Mouse (Mus musculus): ENCODE measurements at regions not wholly inside any gene's neighbourhood (a gene's known extent, or its start where the extent isn't known, plus 50 kb on each side); places are given as distances from the start of the nearest gene placed in this dataset.

DNA sequence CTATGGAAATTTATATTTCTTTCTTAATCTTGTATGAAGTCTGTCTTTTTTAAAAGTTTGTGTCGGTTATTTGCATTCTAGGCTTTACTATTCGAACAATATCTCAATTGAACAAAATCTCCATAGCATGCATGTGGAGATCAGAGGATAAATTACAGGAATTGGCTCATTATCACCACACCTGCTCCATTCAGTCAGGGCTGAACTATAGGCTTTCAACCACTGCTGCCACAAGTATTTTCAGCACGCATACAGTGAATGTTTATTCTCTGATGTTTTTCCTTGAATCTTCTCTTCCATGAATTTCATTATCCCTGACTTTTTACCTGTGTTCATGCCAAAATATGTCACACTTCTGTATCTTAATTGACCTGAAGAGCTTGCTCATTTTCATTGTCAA lies 207.2 kb downstream of the Etv1 start:
- Histone ChIP-seq H3K9me3 (ENCODE audit: control insufficient read depth, low read length) (no peaks in the 10 kb centered on the region), H3K4me2 (ENCODE audit: low read depth, low read length) (no peak overlapping the region), H3K36me3 (ENCODE audit: control insufficient read depth, insufficient read depth, low read length) (no peaks in the 10 kb centered on the region), H3K27ac (ENCODE audit: low read length) (no peak overlapping the region), H3K27me3 (replicated peaks; ENCODE audit: control insufficient read depth, insufficient read depth, low read length) (no peaks in the 10 kb centered on the region), H3K4me3 (ENCODE audit: low read length) (no peak overlapping the region), H3K4me1 (ENCODE audit: control insufficient read depth, insufficient read depth, low read length) (no peaks in the 10 kb centered on the region), H3K9ac (ENCODE audit: low read depth, low read length) (no peak overlapping the region)
- 88% methylated on average over 3 of the region's 3 CpGs for WGBS
- ATAC-seq, result no peak

DNA sequence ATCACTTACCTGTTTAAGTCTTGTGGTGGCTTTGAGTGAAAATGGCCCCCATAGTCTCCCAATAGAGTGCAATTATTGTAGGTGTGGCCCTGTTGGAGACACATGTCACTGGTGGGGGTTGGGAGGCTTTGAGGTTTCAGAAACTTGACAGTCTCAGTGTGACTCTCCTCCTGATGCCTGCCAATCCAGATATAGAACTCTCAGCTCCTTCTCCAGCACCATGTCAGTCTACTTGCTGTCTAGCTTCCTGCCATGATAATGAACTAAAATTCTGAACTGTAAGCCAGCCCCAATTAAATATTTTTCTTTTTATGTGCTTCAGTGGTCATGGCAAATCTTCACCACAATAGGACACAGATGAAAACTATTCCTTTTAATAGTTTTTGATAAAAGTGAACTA lies 208.1 kb downstream of the Etv1 start:
- H3K27me3 ChIP-seq (replicated peaks; ENCODE audit: control insufficient read depth, insufficient read depth, low read length), result no peaks in the 10 kb centered on the region
- H3K9me3 ChIP-seq (ENCODE audit: control insufficient read depth, low read length), result no peaks in the 10 kb centered on the region
- no peak for ATAC-seq
- no peak overlapping the region for H3K4me2 ChIP-seq (ENCODE audit: low read depth, low read length)
- no peaks in the 10 kb centered on the region for H3K4me1 ChIP-seq (ENCODE audit: control insufficient read depth, insufficient read depth, low read length)
- no peaks in the 10 kb centered on the region for H3K36me3 ChIP-seq (ENCODE audit: control insufficient read depth, insufficient read depth, low read length)
- H3K4me3 ChIP-seq (ENCODE audit: low read length), result no peak overlapping the region
- no peak overlapping the region for H3K27ac ChIP-seq (ENCODE audit: low read length)
- no peak overlapping the region for H3K9ac ChIP-seq (ENCODE audit: low read depth, low read length)

DNA sequence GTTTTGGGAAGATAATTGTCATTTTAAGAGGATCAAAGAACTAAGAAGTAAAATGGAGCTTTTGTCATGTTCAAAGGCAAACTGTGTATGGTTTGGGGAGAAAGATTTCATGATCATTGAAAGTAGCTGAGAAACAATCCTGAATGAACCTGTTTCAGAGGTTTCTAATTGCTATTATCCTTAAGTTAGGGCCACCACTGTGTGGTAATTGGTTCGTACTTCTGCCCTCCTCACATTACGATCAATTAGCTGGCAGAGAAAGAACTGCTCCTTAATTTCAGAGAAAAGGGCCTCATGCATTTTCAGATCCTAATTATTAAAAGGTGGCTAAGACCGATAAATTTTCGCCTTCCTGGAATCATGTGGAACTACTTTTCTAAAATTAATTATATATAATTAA lies 208.6 kb downstream of the Etv1 start:
- Histone ChIP-seq H3K4me3 (ENCODE audit: low read length) (no peak overlapping the region), H3K9ac (ENCODE audit: low read depth, low read length) (no peak overlapping the region), H3K4me1 (ENCODE audit: control insufficient read depth, insufficient read depth, low read length) (no peaks in the 10 kb centered on the region), H3K27ac (ENCODE audit: low read length) (no peak overlapping the region), H3K27me3 (replicated peaks; ENCODE audit: control insufficient read depth, insufficient read depth, low read length) (no peaks in the 10 kb centered on the region), H3K36me3 (ENCODE audit: control insufficient read depth, insufficient read depth, low read length) (no peaks in the 10 kb centered on the region), H3K4me2 (ENCODE audit: low read depth, low read length) (no peak overlapping the region), H3K9me3 (ENCODE audit: control insufficient read depth, low read length) (no peaks in the 10 kb centered on the region)
- WGBS, result 85% methylated on average over 4 of the region's 4 CpGs
- ATAC-seq, result no peak

DNA sequence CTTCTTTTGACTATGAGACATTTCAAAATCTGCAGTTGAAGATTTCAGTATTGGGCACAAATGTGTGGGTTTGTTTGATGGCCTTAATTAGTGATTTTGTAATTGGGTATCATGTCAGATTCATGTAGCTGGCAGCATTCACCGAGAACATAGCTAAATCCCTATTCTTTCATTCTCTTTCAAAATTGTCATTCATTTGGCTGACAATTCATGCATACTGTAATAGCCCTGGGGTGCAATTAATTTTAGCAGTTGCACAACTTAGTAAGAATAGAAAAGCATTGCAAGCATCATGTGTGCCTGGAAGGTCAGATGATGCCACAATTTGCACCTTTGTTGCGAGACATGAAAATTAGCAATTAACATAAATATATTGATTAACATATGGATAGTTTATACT lies 248.0 kb downstream of the Etv1 start:
- WGBS, result 86% methylated on average over 2 of the region's 2 CpGs
- Histone ChIP-seq H3K27me3 (replicated peaks; ENCODE audit: control insufficient read depth, insufficient read depth, low read length) (no peaks in the 10 kb centered on the region), H3K4me2 (ENCODE audit: low read depth, low read length) (no peak overlapping the region), H3K9me3 (ENCODE audit: control insufficient read depth, low read length) (no peaks in the 10 kb centered on the region), H3K4me3 (ENCODE audit: low read length) (no peak overlapping the region), H3K4me1 (ENCODE audit: control insufficient read depth, insufficient read depth, low read length) (no peaks in the 10 kb centered on the region), H3K27ac (ENCODE audit: low read length) (no peak overlapping the region), H3K36me3 (ENCODE audit: control insufficient read depth, insufficient read depth, low read length) (no peaks in the 10 kb centered on the region), H3K9ac (ENCODE audit: low read depth, low read length) (no peak overlapping the region)
- no peak for ATAC-seq

DNA sequence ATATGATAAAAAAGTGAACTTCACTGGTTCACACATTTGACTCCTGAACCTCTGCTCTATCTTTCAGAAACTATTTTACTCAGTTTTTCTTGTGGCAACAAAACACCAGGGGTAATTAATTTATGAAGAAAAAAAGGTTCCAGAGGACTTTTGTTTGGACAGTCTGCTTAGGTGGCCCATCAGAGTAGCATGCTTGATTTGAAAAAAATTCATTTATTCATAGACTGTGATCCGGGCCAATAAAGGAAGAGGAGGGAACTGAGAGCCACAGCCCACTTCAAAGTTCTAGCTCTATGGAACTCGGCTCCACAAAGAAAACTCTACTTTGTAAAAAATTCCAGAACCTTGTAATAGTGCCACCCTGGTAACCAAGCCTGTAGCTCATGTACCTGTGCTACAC lies 248.8 kb downstream of the Etv1 start:
- Histone ChIP-seq H3K27me3 (replicated peaks; ENCODE audit: control insufficient read depth, insufficient read depth, low read length) (no peaks in the 10 kb centered on the region), H3K27ac (ENCODE audit: low read length) (no peak overlapping the region), H3K36me3 (ENCODE audit: control insufficient read depth, insufficient read depth, low read length) (no peaks in the 10 kb centered on the region), H3K4me3 (ENCODE audit: low read length) (no peak overlapping the region), H3K4me1 (ENCODE audit: control insufficient read depth, insufficient read depth, low read length) (no peaks in the 10 kb centered on the region), H3K9me3 (ENCODE audit: control insufficient read depth, low read length) (no peaks in the 10 kb centered on the region), H3K9ac (ENCODE audit: low read depth, low read length) (no peak overlapping the region), H3K4me2 (ENCODE audit: low read depth, low read length) (no peak overlapping the region)
- ATAC-seq, result no peak
- 84% methylated on average over 2 of the region's 2 CpGs for WGBS

DNA sequence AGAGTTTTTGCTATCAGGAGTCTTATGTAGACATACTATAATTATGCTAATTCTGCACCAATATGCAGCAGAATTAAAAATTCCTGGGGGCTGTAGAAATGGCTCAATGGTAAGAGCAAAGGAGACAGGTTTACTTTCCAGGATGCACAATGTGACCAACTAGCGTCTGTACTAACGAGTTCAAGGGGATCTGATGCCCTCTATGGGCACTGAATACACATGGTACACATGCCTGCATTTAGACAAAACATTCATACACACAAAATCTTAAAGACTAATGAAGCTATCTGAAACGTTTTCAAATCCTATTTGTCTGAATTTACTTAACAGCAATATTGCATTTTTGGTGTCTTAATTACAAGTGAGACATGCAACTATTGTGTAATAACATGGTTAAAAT lies 254.8 kb downstream of the Etv1 start:
- no peaks in the 10 kb centered on the region for H3K36me3 ChIP-seq (ENCODE audit: control insufficient read depth, insufficient read depth, low read length)
- H3K27me3 ChIP-seq (replicated peaks; ENCODE audit: control insufficient read depth, insufficient read depth, low read length), result no peaks in the 10 kb centered on the region
- H3K9ac ChIP-seq (ENCODE audit: low read depth, low read length), result no peak overlapping the region
- H3K4me1 ChIP-seq (ENCODE audit: control insufficient read depth, insufficient read depth, low read length), result no peaks in the 10 kb centered on the region
- no peak overlapping the region for H3K4me2 ChIP-seq (ENCODE audit: low read depth, low read length)
- no peaks in the 10 kb centered on the region for H3K9me3 ChIP-seq (ENCODE audit: control insufficient read depth, low read length)
- no peak for ATAC-seq
- H3K27ac ChIP-seq (ENCODE audit: low read length), result no peak overlapping the region
- 84% methylated on average over 3 of the region's 3 CpGs for WGBS
- no peak overlapping the region for H3K4me3 ChIP-seq (ENCODE audit: low read length)

DNA sequence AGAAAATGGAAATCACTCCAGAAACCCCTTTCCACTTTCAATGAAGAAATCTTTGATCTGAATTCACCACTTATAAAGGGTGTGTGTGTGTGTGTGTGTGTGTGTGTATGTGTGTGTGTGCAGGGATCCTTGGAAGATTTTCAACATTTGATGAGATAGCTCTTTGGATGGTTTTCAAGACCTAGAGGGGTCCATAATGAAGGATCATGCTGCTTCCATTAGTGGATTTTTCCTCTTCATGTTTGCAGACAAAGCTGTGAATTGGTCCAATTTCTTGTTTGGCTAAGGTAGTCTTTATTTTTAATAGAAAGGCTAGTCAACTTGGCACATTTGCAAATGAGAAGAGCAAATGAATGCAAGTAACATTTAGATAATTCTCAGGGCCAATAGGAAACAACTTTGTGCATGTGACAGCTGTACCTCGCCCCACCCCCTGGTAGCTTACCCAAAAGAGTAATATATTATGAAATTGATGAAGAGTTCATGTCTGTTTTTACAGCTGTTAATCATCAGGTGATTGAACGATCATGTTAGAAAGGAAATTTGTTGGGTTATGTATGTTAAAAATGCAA lies 257.4 kb downstream of the Etv1 start:
- no peak for ATAC-seq
- 88% methylated on average over 2 of the region's 2 CpGs for WGBS

DNA sequence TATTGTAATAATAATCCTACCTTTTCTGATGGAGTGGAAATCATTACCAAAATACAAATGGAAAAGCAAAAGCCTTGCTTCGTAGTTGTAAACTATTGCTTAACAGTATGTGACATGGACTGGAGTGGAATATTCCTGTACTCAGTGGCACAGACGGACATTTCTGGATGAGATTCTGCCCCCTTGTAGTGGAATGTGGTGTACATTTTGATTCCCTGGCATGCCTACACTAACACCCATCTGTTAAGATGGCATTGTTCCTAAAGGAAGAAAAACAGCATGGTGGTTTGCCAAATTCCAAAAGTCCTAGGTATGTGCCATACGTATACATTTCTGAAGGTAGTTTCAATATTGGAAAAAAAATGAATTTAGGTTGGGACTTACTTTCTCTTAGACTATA lies 258.9 kb downstream of the Etv1 start:
- Histone ChIP-seq H3K27ac (ENCODE audit: low read length) (no peak overlapping the region), H3K36me3 (ENCODE audit: control insufficient read depth, insufficient read depth, low read length) (no peaks in the 10 kb centered on the region), H3K9me3 (ENCODE audit: control insufficient read depth, low read length) (no peaks in the 10 kb centered on the region), H3K4me1 (ENCODE audit: control insufficient read depth, insufficient read depth, low read length) (no peaks in the 10 kb centered on the region), H3K27me3 (replicated peaks; ENCODE audit: control insufficient read depth, insufficient read depth, low read length) (no peaks in the 10 kb centered on the region), H3K4me2 (ENCODE audit: low read depth, low read length) (no peak overlapping the region), H3K4me3 (ENCODE audit: low read length) (no peak overlapping the region), H3K9ac (ENCODE audit: low read depth, low read length) (no peak overlapping the region)
- 82% methylated on average over 3 of the region's 3 CpGs for WGBS
- no peak for ATAC-seq

More for the DNA sequence above, 257.4 kb downstream of the Etv1 start:
- no peaks in the 10 kb centered on the region for H3K4me1 ChIP-seq (ENCODE audit: control insufficient read depth, insufficient read depth, low read length)
- no peaks in the 10 kb centered on the region for H3K27me3 ChIP-seq (replicated peaks; ENCODE audit: control insufficient read depth, insufficient read depth, low read length)
- no peak overlapping the region for H3K4me2 ChIP-seq (ENCODE audit: low read depth, low read length)
- H3K9ac ChIP-seq (ENCODE audit: low read depth, low read length), result no peak overlapping the region
- H3K27ac ChIP-seq (ENCODE audit: low read length), result no peak overlapping the region
- H3K36me3 ChIP-seq (ENCODE audit: control insufficient read depth, insufficient read depth, low read length), result no peaks in the 10 kb centered on the region
- H3K9me3 ChIP-seq (ENCODE audit: control insufficient read depth, low read length), result no peaks in the 10 kb centered on the region
- H3K4me3 ChIP-seq (ENCODE audit: low read length), result no peak overlapping the region

DNA sequence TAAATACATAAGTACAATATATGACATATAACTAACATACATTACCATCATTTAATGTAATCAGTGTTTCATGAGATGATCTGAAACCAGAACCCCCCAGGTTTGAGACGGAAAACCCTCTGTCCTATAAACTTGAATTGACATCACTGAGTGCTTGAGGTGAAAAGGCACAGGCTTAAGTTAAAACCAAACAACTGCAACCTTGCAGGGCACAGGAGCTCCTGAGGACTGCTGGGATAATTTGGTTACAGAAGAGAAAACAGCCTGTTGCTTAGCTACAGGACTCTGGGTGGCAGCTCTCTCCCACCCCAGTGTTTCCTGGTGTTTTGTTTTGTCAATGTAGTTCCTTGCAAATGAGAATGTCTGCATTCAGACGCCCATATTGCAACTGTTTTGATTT lies 259.5 kb downstream of the Etv1 start:
- 34% methylated on average over 2 of the region's 2 CpGs for WGBS
- Histone ChIP-seq H3K4me3 (ENCODE audit: low read length) (no peak overlapping the region), H3K4me2 (ENCODE audit: low read depth, low read length) (no peak overlapping the region), H3K4me1 (ENCODE audit: control insufficient read depth, insufficient read depth, low read length) (no peaks in the 10 kb centered on the region), H3K9me3 (ENCODE audit: control insufficient read depth, low read length) (no peaks in the 10 kb centered on the region), H3K36me3 (ENCODE audit: control insufficient read depth, insufficient read depth, low read length) (no peaks in the 10 kb centered on the region), H3K27me3 (replicated peaks; ENCODE audit: control insufficient read depth, insufficient read depth, low read length) (no peaks in the 10 kb centered on the region), H3K9ac (ENCODE audit: low read depth, low read length) (no peak overlapping the region), H3K27ac (ENCODE audit: low read length) (no peak overlapping the region)
- ATAC-seq, result no peak

DNA sequence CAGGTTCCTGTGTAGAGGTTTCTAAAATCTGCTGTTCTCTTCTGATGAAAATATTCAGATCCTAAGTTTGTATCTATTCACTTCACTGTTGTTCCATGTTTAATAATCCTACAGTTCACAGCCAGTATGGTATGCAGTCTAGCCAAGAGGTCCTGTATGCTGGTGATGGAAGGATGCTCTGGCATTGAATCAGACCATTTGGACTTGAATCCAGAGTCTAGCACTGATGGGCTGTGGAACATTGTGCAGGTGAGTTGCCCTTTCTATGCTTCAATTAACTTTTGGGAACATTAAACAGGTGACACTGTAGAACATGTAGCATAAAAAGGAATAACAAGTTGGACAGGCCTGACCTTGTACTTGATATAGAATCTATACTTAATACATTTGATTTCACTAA lies 267.9 kb downstream of the Etv1 start:
- no peak for ATAC-seq
- Histone ChIP-seq H3K27ac (ENCODE audit: low read length) (no peak overlapping the region), H3K27me3 (replicated peaks; ENCODE audit: control insufficient read depth, insufficient read depth, low read length) (no peaks in the 10 kb centered on the region), H3K9me3 (ENCODE audit: control insufficient read depth, low read length) (no peaks in the 10 kb centered on the region), H3K4me2 (ENCODE audit: low read depth, low read length) (no peak overlapping the region), H3K4me3 (ENCODE audit: low read length) (no peak overlapping the region), H3K4me1 (ENCODE audit: control insufficient read depth, insufficient read depth, low read length) (no peaks in the 10 kb centered on the region), H3K36me3 (ENCODE audit: control insufficient read depth, insufficient read depth, low read length) (no peaks in the 10 kb centered on the region), H3K9ac (ENCODE audit: low read depth, low read length) (no peak overlapping the region)
